Mouse (Mus musculus): ENCODE measurements around the gene Clec12b. TPM values are rescaled to one million over a fixed set of nuclear protein-coding genes. Genes with fewer than 3 reads are reported as not detected.
A peak's percentile ranks its signal among the peaks of the same experiment; 100 is the strongest.

Clec12b gene
- polyA plus RNA-seq, 1 experiment: not detected

- no peak overlapping the region for H3K4me3 ChIP-seq (replicated peaks)
- TF ChIP-seq FLI1 (IDR thresholded peaks at IDR 0.05; ENCODE audit: low read length): no peak
- no peak for TF ChIP-seq GATA1 (IDR thresholded peaks at IDR 0.05; ENCODE audit: borderline replicate concordance, low read length)
- peaks cover 65% of the 10 kb centered on the region for H3K4me1 ChIP-seq
- peaks cover 82% of the 10 kb centered on the region for H3K36me3 ChIP-seq (replicated peaks; ENCODE audit: low read length)
- H3K27me3 ChIP-seq (replicated peaks): no peaks in the 10 kb centered on the region
- no peaks in the 10 kb centered on the region for H3K9me3 ChIP-seq
These were observed 21.6 kb upstream of the Clec12b start for GRCm38 (mm10) chr6:129407324-129407723.

- TF ChIP-seq GATA1 (IDR thresholded peaks at IDR 0.05; ENCODE audit: borderline replicate concordance, low read length) (no peak), FLI1 (IDR thresholded peaks at IDR 0.05; ENCODE audit: low read length) (no peak)
These were observed 20.3 kb upstream of the Clec12b start for GRCm38 (mm10) chr6:129405999-129406398.

GRCm38 (mm10) chr6:129403391-129403790 lies 17.7 kb upstream of the Clec12b start:
- no peaks in the 10 kb centered on the region for H3K9me3 ChIP-seq
- no peak for TF ChIP-seq FLI1 (IDR thresholded peaks at IDR 0.05; ENCODE audit: low read length)
- no peak for TF ChIP-seq GATA1 (IDR thresholded peaks at IDR 0.05; ENCODE audit: borderline replicate concordance, low read length)
- no peaks in the 10 kb centered on the region for H3K27me3 ChIP-seq (replicated peaks)
- H3K4me3 ChIP-seq (replicated peaks): no peak overlapping the region
- H3K36me3 ChIP-seq (replicated peaks; ENCODE audit: low read length): peaks cover 76% of the 10 kb centered on the region
- peaks cover 61% of the 10 kb centered on the region for H3K4me1 ChIP-seq

More at GRCm38 (mm10) chr6:129405999-129406398, 20.3 kb upstream of the Clec12b start:
- H3K4me3 ChIP-seq (replicated peaks): no peak overlapping the region
- no peaks in the 10 kb centered on the region for H3K9me3 ChIP-seq
- peaks cover 67% of the 10 kb centered on the region for H3K4me1 ChIP-seq
- peaks cover 84% of the 10 kb centered on the region for H3K36me3 ChIP-seq (replicated peaks; ENCODE audit: low read length)
- no peaks in the 10 kb centered on the region for H3K27me3 ChIP-seq (replicated peaks)

GRCm38 (mm10) chr6:129402404-129402803 lies 16.7 kb upstream of the Clec12b start:
- no peaks in the 10 kb centered on the region for H3K9me3 ChIP-seq
- H3K4me3 ChIP-seq (replicated peaks): no peak overlapping the region
- no peaks in the 10 kb centered on the region for H3K27me3 ChIP-seq (replicated peaks)
- H3K36me3 ChIP-seq (replicated peaks; ENCODE audit: low read length): peaks cover 67% of the 10 kb centered on the region
- peaks cover 53% of the 10 kb centered on the region for H3K4me1 ChIP-seq
- no peak for TF ChIP-seq FLI1 (IDR thresholded peaks at IDR 0.05; ENCODE audit: low read length)
- no peak for TF ChIP-seq GATA1 (IDR thresholded peaks at IDR 0.05; ENCODE audit: borderline replicate concordance, low read length)

GRCm38 (mm10) chr6:129399945-129400344 lies 14.3 kb upstream of the Clec12b start:
- Histone ChIP-seq H3K4me1 (peaks cover 61% of the 10 kb centered on the region), H3K27me3 (replicated peaks) (no peaks in the 10 kb centered on the region), H3K4me3 (replicated peaks) (peak overlapping the region; percentile 86), H3K36me3 (replicated peaks; ENCODE audit: low read length) (peaks cover 53% of the 10 kb centered on the region), H3K9me3 (no peaks in the 10 kb centered on the region)
- no peak for TF ChIP-seq FLI1 (IDR thresholded peaks at IDR 0.05; ENCODE audit: low read length)
- TF ChIP-seq GATA1 (IDR thresholded peaks at IDR 0.05; ENCODE audit: borderline replicate concordance, low read length): no peak

- H3K36me3 ChIP-seq (replicated peaks; ENCODE audit: low read length): peaks cover 28% of the 10 kb centered on the region
- H3K4me1 ChIP-seq: peaks cover 58% of the 10 kb centered on the region
- H3K4me3 ChIP-seq (replicated peaks): peak within 1 kb of the TSS; percentile 90
- H3K9me3 ChIP-seq: no peaks in the 10 kb centered on the region
- no peaks in the 10 kb centered on the region for H3K27me3 ChIP-seq (replicated peaks)
- TF ChIP-seq FLI1 (IDR thresholded peaks at IDR 0.05; ENCODE audit: low read length) (no peak), GATA1 (IDR thresholded peaks at IDR 0.05; ENCODE audit: borderline replicate concordance, low read length) (no peak)
These were observed 11.3 kb upstream of the Clec12b start, which contains the start of gene Clec1b for GRCm38 (mm10) chr6:129396997-129397396. Clec1b (plus strand) TSS chr6:129397297.

GRCm38 (mm10) chr6:129393732-129394131 lies 8.1 kb upstream of the Clec12b start:
- Histone ChIP-seq H3K4me3 (replicated peaks) (no peak overlapping the region), H3K9me3 (no peaks in the 10 kb centered on the region), H3K27me3 (replicated peaks) (no peaks in the 10 kb centered on the region), H3K36me3 (replicated peaks; ENCODE audit: low read length) (no peaks in the 10 kb centered on the region), H3K4me1 (peaks cover 38% of the 10 kb centered on the region)
- TF ChIP-seq GATA1 (IDR thresholded peaks at IDR 0.05; ENCODE audit: borderline replicate concordance, low read length) (no peak), FLI1 (IDR thresholded peaks at IDR 0.05; ENCODE audit: low read length) (no peak)

- Histone ChIP-seq H3K4me3 (replicated peaks) (no peak overlapping the region), H3K9me3 (no peaks in the 10 kb centered on the region), H3K27me3 (replicated peaks) (no peaks in the 10 kb centered on the region), H3K4me1 (peaks cover 38% of the 10 kb centered on the region), H3K36me3 (replicated peaks; ENCODE audit: low read length) (no peaks in the 10 kb centered on the region)
- TF ChIP-seq FLI1 (IDR thresholded peaks at IDR 0.05; ENCODE audit: low read length): no peak
- TF ChIP-seq GATA1 (IDR thresholded peaks at IDR 0.05; ENCODE audit: borderline replicate concordance, low read length): no peak
These were observed 7.5 kb upstream of the Clec12b start for GRCm38 (mm10) chr6:129393087-129393720.

- TF ChIP-seq GATA1 (IDR thresholded peaks at IDR 0.05; ENCODE audit: borderline replicate concordance, low read length) (no peak), FLI1 (IDR thresholded peaks at IDR 0.05; ENCODE audit: low read length) (no peak)
- Histone ChIP-seq H3K9me3 (no peaks in the 10 kb centered on the region), H3K4me1 (peaks cover 11% of the 10 kb centered on the region; the same call in 1 of the 2 replicates), H3K27me3 (replicated peaks) (no peaks in the 10 kb centered on the region), H3K36me3 (replicated peaks; ENCODE audit: low read length) (no peaks in the 10 kb centered on the region), H3K4me3 (replicated peaks) (no peak overlapping the region)
These were observed 674 bp downstream of the Clec12b start for GRCm38 (mm10) chr6:129385000-129385399.

- no peak for TF ChIP-seq FLI1 (IDR thresholded peaks at IDR 0.05; ENCODE audit: low read length)
- TF ChIP-seq GATA1 (IDR thresholded peaks at IDR 0.05; ENCODE audit: borderline replicate concordance, low read length): no peak
- Histone ChIP-seq H3K27me3 (replicated peaks) (no peaks in the 10 kb centered on the region), H3K9me3 (no peaks in the 10 kb centered on the region), H3K4me3 (replicated peaks) (no peak overlapping the region), H3K4me1 (peaks cover 11% of the 10 kb centered on the region; the same call in 1 of the 2 replicates), H3K36me3 (replicated peaks; ENCODE audit: low read length) (no peaks in the 10 kb centered on the region)
These were observed 2.2 kb downstream of the Clec12b start for GRCm38 (mm10) chr6:129383466-129383865.

All from megakaryocyte, embryonic 14.5 days (primary cell).